Mouse (Mus musculus) T-helper 2 cell (primary cell): ENCODE results near the gene Metrn.

Source experiments
- in situ Hi-C: fragments of 300-600 bp; cut with MboI, MseI; formaldehyde crosslinking; loops from one replicate; pipeline ENCODE4 v1.15.1; 2025; ENCODE audit warnings: high pct_unique_total_duplicates

The Metrn gene

GRCm38 (mm10) chr17:25832436-25833290 lies 35.7 kb upstream of the Metrn start:
- in situ Hi-C loops: loop anchor here (5.0 to 25.0 kb wide), 3 partner anchors 40 to 2005 kb away; partner anchors contain the start of gene Snrpc

GRCm38 (mm10) chr17:25831451-25832281 lies 34.7 kb upstream of the Metrn start:
- in situ Hi-C loops: loop anchor here (5.0 to 25.0 kb wide), 3 partner anchors 41 to 2006 kb away; partner anchors contain the start of gene Snrpc

- in situ Hi-C loops: loop anchor here (5.0 to 25.0 kb wide), 3 partner anchors 41 to 2006 kb away; partner anchors contain the start of gene Snrpc
These were observed 34.0 kb upstream of the Metrn start for GRCm38 (mm10) chr17:25830806-25831431.

GRCm38 (mm10) chr17:25830200-25830753 lies 33.3 kb upstream of the Metrn start:
- in situ Hi-C loops: loop anchor here (5.0 to 25.0 kb wide), 3 partner anchors 42 to 2007 kb away; partner anchors contain the start of gene Snrpc

- in situ Hi-C loops: loop anchor here (5.0 to 25.0 kb wide), 3 partner anchors 43 to 2008 kb away; partner anchors contain the start of gene Snrpc
These were observed 32.7 kb upstream of the Metrn start for GRCm38 (mm10) chr17:25829558-25830017.

- in situ Hi-C loops: loop anchor here (25.0 kb wide), 1 partner anchor 2008 kb away; the partner anchor contains the start of gene Snrpc
These were observed 32.0 kb upstream of the Metrn start, which contains the start of gene Jmjd8 for GRCm38 (mm10) chr17:25828712-25829557. Gene Jmjd8, plus strand, starts transcription at chr17:25828867.

GRCm38 (mm10) chr17:25828223-25828594 lies 31.3 kb upstream of the Metrn start:
- in situ Hi-C loops: loop anchor here (25.0 kb wide), 1 partner anchor 2009 kb away; the partner anchor contains the start of gene Snrpc

- in situ Hi-C loops: loop anchor here (25.0 kb wide), 1 partner anchor 2010 kb away; the partner anchor contains the start of gene Snrpc
These were observed 30.7 kb upstream of the Metrn start for GRCm38 (mm10) chr17:25827546-25828222.

- in situ Hi-C loops: loop anchor here (25.0 kb wide), 1 partner anchor 2010 kb away; the partner anchor contains the start of gene Snrpc
These were observed 30.1 kb upstream of the Metrn start for GRCm38 (mm10) chr17:25827011-25827410.

- in situ Hi-C loops: loop anchor here (25.0 kb wide), 1 partner anchor 2011 kb away; the partner anchor contains the start of gene Snrpc
These were observed 29.1 kb upstream of the Metrn start for GRCm38 (mm10) chr17:25825984-25826570.

- in situ Hi-C loops: loop anchor here (25.0 kb wide), 1 partner anchor 2012 kb away; the partner anchor contains the start of gene Snrpc
These were observed 28.4 kb upstream of the Metrn start for GRCm38 (mm10) chr17:25825311-25825710.

GRCm38 (mm10) chr17:25824362-25825142 lies 27.6 kb upstream of the Metrn start:
- in situ Hi-C loops: loop anchor here (25.0 kb wide), 1 partner anchor 2013 kb away; the partner anchor contains the start of gene Snrpc

- in situ Hi-C loops: no loop called here
These were observed 26.5 kb upstream of the Metrn start, which contains the start of gene Wdr24 for GRCm38 (mm10) chr17:25823452-25823851. Gene Wdr24, plus strand, starts transcription at chr17:25823627.

- in situ Hi-C loops: no loop called here
These were observed 22.2 kb upstream of the Metrn start for GRCm38 (mm10) chr17:25818851-25819780.

- in situ Hi-C loops: no loop called here
These were observed 20.7 kb upstream of the Metrn start for GRCm38 (mm10) chr17:25817662-25818061.

GRCm38 (mm10) chr17:25813471-25813870 lies 16.5 kb upstream of the Metrn start:
- in situ Hi-C loops: no loop called here
